Mouse (Mus musculus): Measurements from ENCODE around the gene Hax1.

Gene Hax1

DNA sequence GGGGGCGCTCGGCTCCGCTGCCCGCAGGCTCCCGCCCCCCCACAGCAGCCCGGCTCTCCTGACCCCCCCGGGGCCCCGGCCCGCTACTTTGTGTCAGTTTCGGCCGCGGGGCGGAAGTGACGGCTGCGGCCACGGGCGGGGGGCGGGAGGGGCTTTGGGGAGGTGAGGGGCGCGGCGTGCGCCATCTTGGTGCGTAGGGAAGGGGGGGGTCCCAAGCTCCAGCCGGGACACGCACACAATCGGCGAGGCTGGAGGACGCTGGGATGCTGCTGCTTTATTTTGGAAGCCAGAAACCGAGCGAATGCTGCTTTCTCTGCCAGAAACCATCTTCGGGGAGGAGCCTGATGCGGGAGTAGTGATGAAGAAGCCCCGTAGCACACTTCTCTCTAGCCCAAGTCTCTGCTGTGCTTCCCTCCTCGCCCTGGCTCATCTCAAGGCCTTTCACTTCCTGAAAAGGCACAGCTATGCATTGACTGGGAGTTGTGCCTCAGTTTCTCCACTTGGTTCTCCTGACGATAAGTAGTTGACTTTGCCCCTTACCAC is 35.3 kb downstream of the Hax1 start, which contains the start of gene Atp8b2:
Gene Atp8b2 (minus strand): TSS at position 288 of the 543 bp plus-strand sequence.
- in situ Hi-C loops (cut with MboI; ENCODE audit: unreplicated experiment in 2 of 2) = loop anchor here in 1 of 2 experiments (10.0 kb wide), 1 partner anchor 178 kb away; no protein-coding TSS in a partner anchor

- in situ Hi-C loops (cut with MboI; ENCODE audit: unreplicated experiment in 2 of 2) = loop anchor here in 1 of 2 experiments (10.0 kb wide), 1 partner anchor 178 kb away; no protein-coding TSS in a partner anchor
Observed at GRCm38 (mm10) chr3:89962751-89963220, 35.8 kb downstream of the Hax1 start.

- in situ Hi-C loops (cut with MboI; ENCODE audit: unreplicated experiment in 2 of 2) = loop anchor here in 1 of 2 experiments (10.0 kb wide), 1 partner anchor 177 kb away; no protein-coding TSS in a partner anchor
Observed at GRCm38 (mm10) chr3:89962059-89962750, 36.4 kb downstream of the Hax1 start.

DNA sequence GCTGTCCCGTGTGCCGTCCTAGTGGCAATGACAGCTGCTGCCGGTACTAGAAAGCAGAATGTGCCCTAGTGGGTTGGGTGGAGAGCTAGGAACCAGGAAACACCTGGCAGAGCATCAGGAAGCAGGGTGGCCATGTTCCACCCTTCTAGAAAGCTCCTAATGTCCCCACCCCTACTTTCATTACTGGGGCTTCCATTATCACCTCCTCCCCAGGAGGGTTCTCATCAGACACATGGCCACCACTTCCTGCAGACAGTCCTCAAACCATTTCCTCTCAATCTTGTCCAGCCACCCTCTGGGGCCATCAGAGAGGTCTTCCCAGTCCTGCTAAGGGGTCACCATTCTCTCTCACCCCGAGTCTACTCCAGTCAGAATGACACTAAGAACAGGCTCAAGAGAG is 37.1 kb downstream of the Hax1 start:
- in situ Hi-C loops (cut with MboI; ENCODE audit: unreplicated experiment in 2 of 2) = loop anchor here in 1 of 2 experiments (10.0 kb wide), 1 partner anchor 177 kb away; no protein-coding TSS in a partner anchor

- in situ Hi-C loops (cut with MboI; ENCODE audit: unreplicated experiment in 2 of 2) = loop anchor here in 1 of 2 experiments (10.0 kb wide), 1 partner anchor 176 kb away; no protein-coding TSS in a partner anchor
Observed at GRCm38 (mm10) chr3:89960469-89960868, 38.1 kb downstream of the Hax1 start.

DNA sequence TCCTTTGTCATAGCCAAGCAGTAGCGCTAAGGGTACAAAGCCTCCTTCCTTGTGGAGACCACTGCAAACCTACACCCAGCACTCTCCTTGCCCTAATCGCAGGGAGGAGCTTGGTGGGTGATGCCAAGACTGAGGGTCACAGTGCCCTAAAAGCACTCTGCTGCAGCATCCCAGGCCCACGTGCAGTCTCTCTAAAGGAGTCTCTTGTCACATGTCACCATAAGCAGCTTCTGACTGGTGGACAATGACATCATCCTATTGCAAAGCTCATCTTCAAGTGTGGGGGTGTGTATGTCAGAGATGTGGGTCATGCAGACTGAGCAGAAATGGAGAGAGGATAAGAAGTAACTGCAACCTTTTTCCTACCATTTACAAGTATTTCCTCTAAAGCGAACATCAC is 39.1 kb downstream of the Hax1 start:
- in situ Hi-C loops (cut with MboI; ENCODE audit: unreplicated experiment in 2 of 2) = loop anchor here in 1 of 2 experiments (5.0 to 10.0 kb wide), 2 partner anchors 108 to 245 kb away; no protein-coding TSS in a partner anchor

GRCm38 (mm10) chr3:89957880-89958279 is 40.7 kb downstream of the Hax1 start:
- in situ Hi-C loops (cut with MboI; ENCODE audit: unreplicated experiment in 2 of 2) = loop anchor here in 1 of 2 experiments (5.0 to 10.0 kb wide), 2 partner anchors 109 to 247 kb away; no protein-coding TSS in a partner anchor

GRCm38 (mm10) chr3:89956177-89956971 is 42.2 kb downstream of the Hax1 start:
- in situ Hi-C loops (cut with MboI; ENCODE audit: unreplicated experiment in 2 of 2) = loop anchor here in 1 of 2 experiments (5.0 to 10.0 kb wide), 2 partner anchors 111 to 248 kb away; no protein-coding TSS in a partner anchor

GRCm38 (mm10) chr3:89953420-89953819 is 45.2 kb downstream of the Hax1 start:
- in situ Hi-C loops (cut with MboI; ENCODE audit: unreplicated experiment in 2 of 2) = loop anchor here (5.0 to 10.0 kb wide), 2 partner anchors 124 to 251 kb away; no protein-coding TSS in a partner anchor

DNA sequence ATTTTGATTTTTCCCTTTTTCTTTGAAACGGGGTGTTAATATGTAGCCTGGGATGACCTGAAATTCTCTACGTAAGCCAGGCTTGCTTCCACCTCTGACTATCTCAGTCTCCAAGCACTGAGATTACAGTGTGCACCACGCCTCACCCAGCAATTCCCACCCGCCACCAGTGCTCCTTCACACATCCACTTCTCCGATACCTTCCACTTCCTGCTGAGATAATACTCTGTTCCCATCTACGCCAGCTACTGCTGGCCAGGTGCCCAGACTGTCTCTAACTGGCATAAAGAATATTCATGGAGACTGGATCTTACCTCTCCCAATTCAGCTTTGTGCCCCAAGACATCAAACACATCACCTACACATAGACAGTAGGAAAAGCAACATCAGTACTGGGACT is 49.9 kb downstream of the Hax1 start:
- in situ Hi-C loops (cut with MboI; ENCODE audit: unreplicated experiment in 2 of 2) = loop anchor here in 1 of 2 experiments (25.0 kb wide), 1 partner anchor 689 kb away; no protein-coding TSS in a partner anchor

GRCm38 (mm10) chr3:89948021-89948420 is 50.6 kb downstream of the Hax1 start:
- in situ Hi-C loops (cut with MboI; ENCODE audit: unreplicated experiment in 2 of 2) = loop anchor here in 1 of 2 experiments (25.0 kb wide), 1 partner anchor 689 kb away; no protein-coding TSS in a partner anchor
